Comparison of ENCODE assay signal across 11 mouse cellular contexts in genomic region chr16:56690715-56691114, GRCm38 (mm10).
"Had no signal": no experiment of that assay in that cellular context is flagged by ENCODE, and none has a peak within 500 bp of the region (broad histone marks: within the 10 kb centered on the region; RNA-seq: fewer than 3 reads in every experiment).

No protein-coding gene starts in this region.

- DNase-seq: kidney, postnatal 14 days; kidney, postnatal 4 days; liver, embryonic 13.5 days; lung, adult 2 months; lung, postnatal 14 days; lung, postnatal 4 days; midbrain, embryonic 14.5 days; thymus, adult 2 months; thymus, postnatal 14 days; thymus, postnatal 4 days had no signal

- H3K27ac ChIP-seq: liver, embryonic 13.5 days had no signal

- H3K9ac ChIP-seq: liver, embryonic 13.5 days had no signal

- H3K4me3 ChIP-seq: liver, embryonic 13.5 days had no signal

- H3K9me3 ChIP-seq: liver, embryonic 13.5 days had no signal

- H3K27me3 ChIP-seq: liver, embryonic 13.5 days had no signal

- H3K4me2 ChIP-seq: liver, embryonic 13.5 days; midbrain, embryonic 11.5 days had no signal

- H3K4me1 ChIP-seq: liver, embryonic 13.5 days had no signal
